Mouse (Mus musculus): ENCODE measurements at regions not wholly inside any gene's neighbourhood (a gene's known extent, or its start where the extent isn't known, plus 50 kb on each side); places are given as distances from the start of the nearest gene placed in this dataset.

GRCm38 (mm10) chr12:12147088-12147687 lies 114.8 kb upstream of the Fam49a start:
- DNase-seq (ENCODE audit: low spot score in 2 of 2), result no peak

DNA sequence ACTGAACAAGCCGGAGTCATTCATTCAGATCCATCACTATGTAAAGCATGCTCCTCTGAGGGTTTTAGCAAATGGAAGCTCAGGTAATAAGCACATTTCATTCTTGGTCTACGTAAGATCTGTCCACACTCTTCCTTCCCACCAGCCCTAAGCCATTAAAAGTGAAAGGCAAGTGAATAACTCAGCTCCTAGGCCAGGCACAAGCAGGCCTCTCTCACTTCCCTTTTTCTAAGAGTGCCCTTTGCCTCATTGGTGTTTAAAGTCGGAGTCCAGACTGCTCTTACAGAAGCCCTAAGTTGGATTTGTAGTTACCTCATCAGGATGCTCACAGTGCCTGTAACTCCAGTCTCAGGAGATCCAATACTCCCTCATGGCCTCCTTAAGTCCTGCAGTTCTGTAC lies 114.1 kb upstream of the Fam49a start:
- no peak for DNase-seq (ENCODE audit: low spot score in 2 of 2)

DNA sequence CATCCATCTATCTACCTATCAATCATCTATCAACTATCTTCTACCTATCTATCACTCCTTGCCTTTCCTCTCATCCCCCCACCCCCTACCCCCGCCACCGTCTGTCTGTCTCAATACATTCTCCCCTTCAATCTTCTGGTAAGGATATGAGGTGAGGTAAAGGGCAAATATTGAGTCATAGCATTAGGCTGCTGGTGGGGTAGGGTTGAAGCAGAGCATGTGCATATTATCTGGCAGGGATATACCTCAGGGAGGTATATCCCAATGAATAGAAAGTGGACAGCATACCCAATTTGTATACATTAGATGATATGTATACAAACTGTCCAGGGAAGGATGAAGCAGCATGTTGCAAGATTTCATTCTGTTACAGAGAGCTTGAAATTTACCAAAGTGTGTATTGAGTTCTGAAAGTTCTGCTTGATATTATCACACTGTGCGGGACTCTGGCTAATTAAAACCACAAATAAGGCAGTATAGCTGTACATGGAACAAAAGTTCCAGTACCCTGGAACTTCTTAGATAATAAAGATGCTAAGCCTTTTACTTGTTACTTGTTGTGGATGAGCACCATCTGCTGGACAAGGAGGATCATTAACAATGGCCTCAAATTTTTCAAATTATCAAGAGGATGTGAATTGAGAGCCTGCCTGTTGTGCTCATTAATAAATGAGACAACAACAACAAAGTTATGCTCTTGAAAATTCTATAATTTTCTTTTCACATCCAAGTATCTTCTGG lies 113.1 kb upstream of the Fam49a start:
- no peak for DNase-seq (ENCODE audit: low spot score in 2 of 2)

DNA sequence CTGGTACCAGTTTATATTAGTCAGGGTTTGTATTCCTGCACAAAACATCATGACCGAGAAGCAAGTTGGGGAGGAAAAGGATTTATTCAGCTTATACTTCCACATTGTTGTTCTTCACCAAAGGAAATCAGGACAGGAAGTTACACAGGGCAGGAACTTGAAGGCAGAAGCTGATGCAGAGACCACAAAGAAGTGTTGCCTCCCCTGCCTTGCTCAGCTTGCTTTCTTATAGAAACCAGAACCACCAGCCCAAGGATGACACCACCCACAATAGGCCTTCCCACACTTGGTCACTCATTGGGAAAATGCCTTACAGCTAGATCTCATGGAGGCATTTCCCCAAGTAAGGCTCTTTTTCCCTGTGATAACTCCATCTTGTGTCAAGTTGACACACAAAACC lies 97.5 kb upstream of the Fam49a start:
- DNase-seq (ENCODE audit: low spot score in 2 of 2), result no peak

- DNase-seq (ENCODE audit: low spot score in 2 of 2), result no peak
These were observed 91.4 kb upstream of the Fam49a start for GRCm38 (mm10) chr12:12170581-12170980.

DNA sequence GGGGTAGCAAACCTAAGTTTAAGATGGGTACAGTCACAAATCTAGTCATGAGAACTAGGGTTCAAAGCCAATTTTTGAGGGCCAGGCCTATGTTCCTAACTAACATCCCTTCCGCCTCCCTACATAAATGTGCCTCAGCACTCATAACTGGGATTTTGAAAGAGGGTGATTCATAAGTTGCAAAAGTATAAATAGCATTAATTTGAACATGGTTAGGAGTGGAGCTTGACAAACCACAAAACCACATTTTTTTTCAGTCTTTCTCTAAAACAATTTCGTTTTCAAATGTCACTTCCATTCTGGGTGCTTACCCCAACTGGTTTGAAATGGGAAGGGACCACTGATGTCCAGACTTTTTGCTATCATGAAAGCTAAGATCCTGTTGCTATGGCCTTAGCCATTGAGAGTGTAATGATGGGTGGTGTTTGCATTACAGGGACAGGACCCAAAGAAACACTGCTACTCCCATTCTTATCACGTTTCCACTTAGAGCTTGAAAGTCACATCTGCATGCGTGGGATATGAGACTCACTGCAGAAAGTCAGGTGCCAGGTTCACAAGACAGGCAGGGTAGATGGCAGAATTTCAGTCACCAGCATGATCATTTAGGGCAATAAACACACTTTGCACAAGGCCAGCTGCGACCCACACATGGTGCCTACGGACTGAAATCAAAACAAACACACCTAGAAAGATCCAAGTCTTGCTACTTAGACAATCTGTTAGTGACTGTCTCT lies 89.7 kb upstream of the Fam49a start:
- DNase-seq (ENCODE audit: low spot score in 2 of 2), result no peak

GRCm38 (mm10) chr12:12176331-12177263 lies 85.3 kb upstream of the Fam49a start:
- peak; percentile 79 to 89 for DNase-seq (ENCODE audit: low spot score in 2 of 2)

DNA sequence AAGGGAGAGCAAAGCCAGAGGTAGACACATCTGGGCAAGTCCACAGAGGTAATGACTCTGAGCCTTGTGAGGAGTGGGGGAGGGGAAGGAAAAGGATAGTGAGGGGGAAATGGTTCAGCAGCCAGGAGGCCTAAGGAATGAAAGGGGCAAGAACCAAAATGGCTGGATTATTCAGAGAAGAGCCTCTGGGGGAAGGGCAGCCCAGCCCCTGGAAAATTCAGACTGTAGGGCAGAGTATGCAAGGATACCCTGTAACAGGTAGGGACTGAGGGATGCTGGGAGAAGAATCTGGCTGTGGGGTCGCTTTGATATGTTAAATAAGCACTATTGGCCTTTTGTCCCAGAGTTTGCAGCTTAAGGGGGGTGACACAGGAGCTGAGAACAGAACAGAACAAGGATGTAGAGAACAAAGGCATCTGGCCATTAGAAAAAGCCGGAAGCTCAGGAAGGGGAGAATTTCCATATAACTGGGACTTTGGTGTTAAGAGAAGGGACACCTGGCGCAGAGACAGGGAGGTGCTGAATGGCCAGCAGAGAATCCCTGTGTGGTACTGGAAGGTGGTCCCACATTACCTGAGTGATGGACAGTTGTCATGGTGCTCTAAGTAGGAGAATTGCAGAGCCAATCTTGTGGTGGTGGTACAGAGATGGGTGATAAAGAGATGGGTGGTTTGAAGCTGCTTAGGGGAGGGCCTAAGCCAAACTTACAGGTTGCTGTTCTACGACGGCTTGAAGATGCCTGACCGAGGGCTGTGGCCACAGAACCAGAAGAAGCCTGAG lies 84.5 kb upstream of the Fam49a start:
- DNase-seq (ENCODE audit: low spot score in 2 of 2), result no peak

- peak in 1 of 2 experiments; percentile 55 for DNase-seq (ENCODE audit: low spot score in 2 of 2)
These were observed 83.5 kb upstream of the Fam49a start for GRCm38 (mm10) chr12:12178391-12178790.

- no peak for DNase-seq (ENCODE audit: low spot score in 2 of 2)
These were observed 82.6 kb upstream of the Fam49a start for GRCm38 (mm10) chr12:12179292-12179865.

- peak in 1 of 2 experiments; percentile 71 for DNase-seq (ENCODE audit: low spot score in 2 of 2)
These were observed 81.0 kb upstream of the Fam49a start for GRCm38 (mm10) chr12:12180986-12181385.

GRCm38 (mm10) chr12:12181686-12182085 lies 80.3 kb upstream of the Fam49a start:
- DNase-seq (ENCODE audit: low spot score in 2 of 2), result no peak

DNA sequence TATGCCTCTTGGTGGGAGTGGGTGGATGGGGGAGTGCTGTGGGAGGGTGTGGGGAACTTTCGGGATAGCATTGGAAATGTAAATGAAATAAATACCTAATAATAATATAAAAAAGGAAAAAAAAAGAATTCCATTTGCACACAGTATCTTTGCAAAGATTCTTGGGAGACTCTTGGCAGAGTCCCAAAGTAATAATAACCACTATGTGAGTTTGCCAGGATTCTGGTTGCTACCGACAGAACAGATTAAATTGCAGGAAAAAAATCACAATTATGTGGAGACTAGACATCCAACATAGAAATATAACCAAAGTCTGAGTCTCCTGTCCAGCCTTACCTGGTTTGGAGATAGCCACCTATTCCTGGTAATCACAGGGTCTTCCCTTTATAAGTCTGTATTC lies 75.6 kb upstream of the Fam49a start:
- DNase-seq (ENCODE audit: low spot score in 2 of 2), result no peak

DNA sequence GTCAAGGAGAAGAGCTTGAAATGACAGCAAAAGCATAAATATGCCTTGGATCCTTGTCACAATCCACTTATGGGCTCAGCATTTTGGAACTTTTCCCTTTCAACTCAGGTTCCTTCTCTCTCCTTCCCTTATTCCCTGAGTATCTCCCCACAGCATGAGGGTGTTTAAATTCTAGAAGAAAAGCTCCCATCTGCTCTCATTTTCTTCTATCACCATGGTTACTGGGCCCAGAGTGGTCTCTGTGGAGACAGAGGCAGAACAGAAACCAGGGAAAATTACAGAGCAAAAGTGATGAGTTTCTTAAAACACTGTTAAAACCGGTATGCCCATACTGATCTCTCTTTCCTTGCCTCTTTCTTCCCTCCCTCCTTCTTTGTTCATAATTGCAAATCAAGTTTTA lies 66.9 kb upstream of the Fam49a start:
- no peak for DNase-seq (ENCODE audit: low spot score in 2 of 2)

GRCm38 (mm10) chr12:12196627-12197026 lies 65.3 kb upstream of the Fam49a start:
- peak in 1 of 2 experiments; percentile 55 for DNase-seq (ENCODE audit: low spot score in 2 of 2)

GRCm38 (mm10) chr12:12208216-12208615 lies 53.7 kb upstream of the Fam49a start:
- DNase-seq (ENCODE audit: low spot score in 2 of 2), result no peak
